Mouse (Mus musculus) activated CD4-positive, CD25-positive, alpha-beta regulatory T cell (primary cell): Measurements from ENCODE around the gene Rffl. TPM values are rescaled to one million over a fixed set of nuclear protein-coding genes. Genes with fewer than 3 reads are reported as not detected.

Experiments
- polyA plus RNA-seq, 2 experiments: library from polyadenylated mRNA; unstranded; fragments of 100-300 nt; shearing (Covaris generic); gene quantifications; one replicate each; pipeline ENCODE4 v1.2.1; 2017

Rffl gene
- polyA plus RNA-seq: 10 to 100 TPM; 13.0 to 15.8 TPM

DNA sequence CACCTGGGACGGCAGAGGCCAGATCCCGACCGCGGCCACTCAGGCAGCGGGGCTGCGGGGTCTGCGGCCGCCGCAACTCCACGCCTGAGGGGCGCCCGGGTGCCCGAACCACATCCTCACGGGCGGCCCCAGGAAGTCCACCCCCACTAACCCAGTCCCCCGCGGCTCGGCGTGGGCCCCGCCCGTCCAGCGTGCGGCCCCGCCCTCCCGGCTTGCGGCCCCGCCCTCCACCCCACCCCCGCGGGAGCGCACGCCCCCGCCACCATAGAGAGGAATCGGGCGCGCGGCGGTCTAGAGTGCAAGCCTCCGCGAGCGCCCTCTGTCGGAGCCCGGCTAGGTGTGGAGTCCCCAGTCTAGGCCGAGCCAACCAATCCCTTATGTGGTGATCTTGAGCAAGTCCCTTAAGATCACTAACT lies at the start of gene Rffl:
Rffl (minus strand) TSS at position 180 of the 416 bp plus-strand sequence.

DNA sequence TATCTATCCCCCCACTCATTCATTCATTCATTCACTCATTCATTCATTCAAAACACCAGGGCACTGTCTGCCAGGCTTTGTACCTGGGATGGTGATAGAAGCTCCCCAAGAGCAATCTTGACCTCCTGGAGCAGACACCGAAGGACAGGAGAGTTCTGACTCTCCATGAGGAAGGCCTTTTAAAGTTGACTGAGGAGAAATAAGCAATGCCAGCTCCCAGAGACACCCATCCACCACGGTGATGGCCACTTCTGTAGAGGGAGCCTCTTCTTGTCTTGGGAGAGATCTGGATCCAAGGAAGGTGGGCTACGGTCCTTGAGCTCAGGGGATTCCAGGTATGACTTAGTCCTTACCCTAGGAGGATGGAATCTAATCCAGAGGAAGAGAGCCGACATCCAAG lies 39.2 kb upstream of the Rffl start, which contains the start of gene Unc45b:
Unc45b (plus strand) TSS at position 301 of the 400 bp plus-strand sequence.

DNA sequence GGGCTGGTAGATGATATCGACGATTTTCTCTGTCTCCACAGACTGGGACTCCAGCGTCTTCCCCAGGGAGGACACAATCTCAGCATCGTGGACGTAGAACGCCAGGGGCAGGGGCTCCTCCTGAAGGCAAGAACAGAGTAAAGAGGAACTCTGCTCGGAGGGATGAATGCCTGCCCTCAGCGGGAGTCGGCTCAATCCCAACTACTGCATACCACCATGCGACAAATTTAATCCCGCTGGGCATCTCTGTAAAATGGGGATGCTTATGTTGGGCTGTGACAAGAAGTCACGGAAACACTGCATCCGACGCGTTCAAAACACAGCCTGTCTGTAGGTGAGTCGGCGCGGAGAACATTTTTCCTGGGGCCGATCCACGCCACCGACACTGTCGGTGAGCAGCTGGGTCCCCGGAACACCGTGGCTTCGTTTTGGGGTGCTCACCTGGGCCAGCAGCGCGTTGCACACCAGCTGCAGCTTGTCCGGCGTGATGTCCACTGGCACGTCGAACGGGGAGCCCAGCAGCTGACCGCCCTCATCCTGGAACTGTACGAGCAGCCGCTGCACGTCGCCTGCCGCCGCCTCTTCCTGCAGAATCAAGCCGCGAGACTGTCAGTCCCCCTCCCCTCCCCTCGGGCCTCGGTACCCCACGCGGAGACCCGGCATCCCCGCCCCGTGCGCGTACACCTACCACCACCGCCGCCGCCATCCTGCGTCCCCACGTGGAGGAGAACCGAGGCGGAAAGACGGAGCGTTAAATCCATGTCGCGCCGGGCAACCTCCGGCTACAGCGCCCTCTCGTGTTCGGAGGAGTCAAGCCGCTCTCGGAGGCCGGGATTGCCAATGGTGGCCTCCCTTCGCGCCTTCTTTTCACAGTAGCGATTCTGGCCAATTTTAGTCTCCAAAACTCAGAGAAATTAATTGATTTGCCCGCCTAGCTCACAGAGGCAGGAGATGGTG lies 36.9 kb upstream of the Rffl start, which contains the start of gene Nle1:
Nle1 (minus strand) TSS at position 761 of the 957 bp plus-strand sequence.

DNA sequence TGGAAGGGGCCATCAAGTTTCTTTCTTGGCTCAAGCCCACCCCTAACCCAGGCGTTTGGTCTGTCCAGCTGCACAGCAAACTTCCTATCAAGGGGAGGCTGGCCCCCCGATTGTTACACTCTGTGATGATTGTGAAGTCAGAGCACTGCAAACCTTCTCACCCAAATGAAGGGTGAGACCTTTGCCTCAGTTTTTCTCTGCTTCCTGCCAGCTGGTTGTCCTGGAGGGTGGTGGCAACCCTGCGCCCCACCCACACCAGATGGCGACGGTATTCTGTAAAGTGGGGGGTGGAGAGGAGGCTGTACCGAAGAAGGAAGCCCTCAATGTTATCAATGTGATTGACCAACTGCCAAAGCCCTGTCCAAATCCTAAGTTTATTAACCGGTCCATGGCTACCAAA lies 20.9 kb upstream of the Rffl start, which contains the start of gene Fndc8:
Fndc8 (plus strand) TSS at position 189 of the 400 bp plus-strand sequence.

DNA sequence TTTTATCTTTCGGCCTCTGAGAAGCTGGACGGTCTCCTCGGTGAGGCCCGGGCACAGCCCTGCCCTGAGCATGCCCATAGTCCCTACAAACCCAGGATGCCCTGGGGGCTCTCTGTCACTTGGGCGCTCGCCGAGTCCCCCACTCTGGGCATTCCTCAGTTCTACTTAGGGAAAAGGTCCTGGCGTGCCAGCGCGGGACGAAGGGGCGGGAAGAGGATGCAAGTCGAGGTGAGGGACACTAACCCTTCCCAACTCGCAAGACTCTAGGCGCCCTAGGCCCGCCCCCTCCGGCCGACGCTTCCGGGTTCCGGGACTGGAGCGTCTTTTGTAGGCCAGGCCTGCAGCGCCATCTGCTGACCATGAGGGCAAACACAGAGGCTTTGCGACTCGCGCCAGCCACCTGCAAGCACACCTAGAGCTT lies 19.3 kb upstream of the Rffl start, which contains the start of gene Rad51d:
Rad51d (minus strand) TSS at position 273 of the 421 bp plus-strand sequence.

DNA sequence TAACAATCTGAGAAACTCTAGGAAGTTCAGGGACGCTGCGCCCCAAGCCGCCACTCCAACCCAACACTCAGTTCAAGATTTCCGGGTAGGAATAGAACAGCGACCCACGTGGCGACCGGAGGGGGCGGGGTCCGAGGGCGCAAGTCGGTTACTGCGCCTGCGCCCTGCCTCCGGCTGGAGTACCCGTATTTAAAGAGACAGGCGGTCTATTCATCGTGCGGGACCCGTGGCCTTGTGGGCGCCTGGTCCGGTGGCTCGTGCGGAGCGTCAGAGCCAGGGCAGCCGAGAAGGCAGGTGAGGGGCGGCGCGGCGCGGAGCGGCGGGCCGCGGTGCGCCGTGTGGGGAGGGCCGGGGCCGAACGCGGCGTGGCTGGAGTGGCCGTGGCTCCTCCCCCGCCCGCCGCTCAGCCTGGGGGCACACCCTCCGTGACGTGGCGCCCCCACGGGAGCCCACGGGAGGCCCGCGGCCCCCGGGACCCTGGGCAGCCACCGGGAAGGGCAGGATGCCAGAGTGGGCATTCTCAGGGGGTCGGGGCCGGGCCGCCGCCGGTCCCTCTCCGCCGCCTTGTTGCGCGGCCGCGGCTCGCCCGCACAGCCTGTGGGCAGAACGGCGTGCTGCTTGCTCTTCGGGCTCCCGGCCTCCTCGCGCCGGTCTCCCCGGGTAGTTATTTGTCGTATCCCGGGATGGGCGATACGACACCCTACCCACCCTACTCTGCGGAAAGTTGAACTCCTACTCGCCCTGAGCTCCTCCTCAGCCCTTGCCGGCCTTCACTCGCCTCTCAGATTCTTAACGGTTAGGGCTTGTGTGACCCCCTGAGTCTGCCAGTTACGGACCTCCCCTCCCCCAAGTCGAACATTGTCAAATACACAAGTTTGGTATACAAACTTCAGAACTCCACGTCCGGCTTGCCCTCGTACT lies 89.8 kb downstream of the Rffl start, which contains the start of gene Lig3:
Lig3 (plus strand) TSS at position 126 of the 921 bp plus-strand sequence.

DNA sequence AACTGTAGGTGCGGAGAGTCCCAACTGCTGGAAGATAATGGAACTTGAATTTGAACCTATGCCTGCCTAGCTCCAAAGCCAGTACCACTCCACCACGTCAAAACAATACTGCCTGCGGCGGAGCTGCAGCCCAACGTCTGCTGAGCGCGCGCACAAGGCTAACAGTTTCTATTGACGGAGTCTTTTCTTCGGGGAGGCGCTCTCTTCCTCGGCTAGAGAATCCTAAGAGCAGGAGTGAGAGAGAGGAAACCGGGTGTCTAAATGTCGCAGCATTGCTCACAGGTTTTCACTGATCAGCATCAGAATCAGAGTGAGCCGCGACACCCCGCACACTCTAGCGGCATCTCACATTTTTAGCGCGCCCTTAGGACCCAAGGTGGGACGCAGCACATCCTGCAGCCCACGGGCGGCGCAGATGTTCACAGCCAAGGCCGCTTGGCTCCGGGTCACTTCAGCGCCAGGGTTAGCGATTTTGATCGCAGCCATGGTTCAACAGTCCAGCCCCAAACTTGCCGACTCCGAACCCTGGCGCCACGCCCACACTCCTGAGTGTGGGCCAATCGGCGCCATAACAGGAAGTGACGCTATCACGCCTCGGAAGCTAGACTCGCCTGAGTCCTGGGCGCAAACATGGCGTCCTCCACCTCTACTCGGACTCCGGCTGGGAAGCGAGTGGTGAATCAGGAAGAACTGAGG lies 107.1 kb downstream of the Rffl start, which contains the start of the genes Cct6b and Zfp830:
Cct6b (minus strand) TSS at position 580 of the 696 bp plus-strand sequence.
Zfp830 (plus strand) TSS at position 604 of the 696 bp plus-strand sequence.

Other genes with a start within 250 kb of the Rffl start
- 1 to 10 TPM in 1 of 2 experiments, under 1 TPM in 1; 0.25 to 1.8 TPM for gene Cct6b, start 106.9 kb downstream of the Rffl start, polyA plus RNA-seq
- gene Zfp830, start 106.9 kb downstream of the Rffl start, polyA plus RNA-seq: 10 to 100 TPM; 27.4 to 30.4 TPM
- 10 to 100 TPM; 28.6 to 32.2 TPM for gene Lig3, start 90.1 kb downstream of the Rffl start, polyA plus RNA-seq
- 10 to 100 TPM; 30.1 to 32.6 TPM for gene Rad51d, start 19.4 kb upstream of the Rffl start, polyA plus RNA-seq
- gene Fndc8, start 20.9 kb upstream of the Rffl start, polyA plus RNA-seq: under 1 TPM in 1 of 2 experiments, not detected in 1; 0.26 TPM
- 10 to 100 TPM; 23.2 to 33.4 TPM for gene Nle1, start 37.2 kb upstream of the Rffl start, polyA plus RNA-seq
- gene Unc45b, start 39.3 kb upstream of the Rffl start, polyA plus RNA-seq: under 1 TPM in 1 of 2 experiments, not detected in 1; 0.23 TPM
- gene Slfn5, start 80.1 kb upstream of the Rffl start, polyA plus RNA-seq: 10 to 100 TPM; 28.1 to 34.1 TPM
- gene Slfn9, start 120.6 kb upstream of the Rffl start, polyA plus RNA-seq: 10 to 100 TPM in 1 of 2 experiments, 1 to 10 TPM in 1; 7.4 to 18.8 TPM
- 100 to 1,000 TPM in 1 of 2 experiments, 10 to 100 TPM in 1; 66.2 to 118 TPM for gene Slfn8, start 149.6 kb upstream of the Rffl start, polyA plus RNA-seq
- gene Slfn2, start 193.9 kb upstream of the Rffl start, polyA plus RNA-seq: 1,000 to 10,000 TPM in 1 of 2 experiments, 100 to 1,000 TPM in 1; 613 to 1,021 TPM
- gene Slfn1, start 245.6 kb upstream of the Rffl start, polyA plus RNA-seq: 100 to 1,000 TPM; 249 to 553 TPM